Mouse (Mus musculus) layer of hippocampus, postnatal 10 days (tissue): ENCODE data around the gene Tiprl. TPM values are rescaled to one million over a fixed set of nuclear protein-coding genes. Genes with fewer than 3 reads are reported as not detected.
A peak's percentile ranks its signal among the peaks of the same experiment; 100 is the strongest.

ENCODE experiments used
- DNase-seq, 2 experiments: peaks; one replicate each; pipeline ENCODE4 v3.0.0; 2021; ENCODE audit warnings: low spot score in 2 of 2
- long read RNA-seq: library from polyadenylated mRNA; stranded (forward); transcript quantifications from one replicate; pipeline ENCODE4 v2.0.0, GENCODE M21; 2023
- total RNA-seq, 2 experiments: library from RNA; stranded (reverse); gene quantifications; 2 replicates each; pipeline ENCODE4 v1.2.3; 2021

The Tiprl gene
- 10 to 100 TPM; 74.4 to 78.0 TPM for total RNA-seq
- long read RNA-seq, full-length matches to known transcripts = 118 of 132 reads
- long read RNA-seq, partial matches to known transcripts = 0 of 132 reads
- long read RNA-seq, other reads (novel, unspliced or antisense) = 14 of 132 reads

- peak; percentile 96 to 98 for DNase-seq
Observed at GRCm38 (mm10) chr1:165236321-165237298, at the start of gene Tiprl. TSS of gene Tiprl (minus strand) at chr1:165236996.

- no peak for DNase-seq
Observed at GRCm38 (mm10) chr1:165284096-165284495, 47.3 kb upstream of the Tiprl start.

GRCm38 (mm10) chr1:165282967-165283345 lies 46.2 kb upstream of the Tiprl start:
- no peak for DNase-seq

GRCm38 (mm10) chr1:165282222-165282966 lies 45.6 kb upstream of the Tiprl start:
- DNase-seq = peak in 1 of 2 experiments; percentile 40

GRCm38 (mm10) chr1:165281351-165282221 lies 44.8 kb upstream of the Tiprl start:
- DNase-seq = peak; percentile 59 to 69

- DNase-seq = no peak
Observed at GRCm38 (mm10) chr1:165280741-165281140, 43.9 kb upstream of the Tiprl start.

GRCm38 (mm10) chr1:165274946-165275345 lies 38.1 kb upstream of the Tiprl start:
- no peak for DNase-seq

- DNase-seq = peak; percentile 60 to 64
Observed at GRCm38 (mm10) chr1:165252027-165252671, 15.4 kb upstream of the Tiprl start.

- no peak for DNase-seq
Observed at GRCm38 (mm10) chr1:165250546-165250945, 13.8 kb upstream of the Tiprl start.

- DNase-seq = no peak
Observed at GRCm38 (mm10) chr1:165248842-165249241, 12.0 kb upstream of the Tiprl start.

GRCm38 (mm10) chr1:165247788-165248187 lies 11.0 kb upstream of the Tiprl start:
- DNase-seq = no peak

GRCm38 (mm10) chr1:165247085-165247484 lies 10.3 kb upstream of the Tiprl start:
- DNase-seq = no peak

GRCm38 (mm10) chr1:165246587-165246986 lies 9.8 kb upstream of the Tiprl start:
- DNase-seq = no peak

- no peak for DNase-seq
Observed at GRCm38 (mm10) chr1:165235846-165236245, 950 bp downstream of the Tiprl start.

GRCm38 (mm10) chr1:165233806-165234205 lies 3.0 kb downstream of the Tiprl start:
- DNase-seq = no peak

- DNase-seq = no peak
Observed at GRCm38 (mm10) chr1:165230691-165231090, 6.1 kb downstream of the Tiprl start.

GRCm38 (mm10) chr1:165229577-165229976 lies 7.2 kb downstream of the Tiprl start:
- no peak for DNase-seq

- no peak for DNase-seq
Observed at GRCm38 (mm10) chr1:165217023-165217589, 19.7 kb downstream of the Tiprl start.

- DNase-seq = no peak
Observed at GRCm38 (mm10) chr1:165215831-165216230, 21.0 kb downstream of the Tiprl start.

- no peak for DNase-seq
Observed at GRCm38 (mm10) chr1:165205591-165205990, 31.2 kb downstream of the Tiprl start.
